Mouse (Mus musculus): ENCODE measurements around the gene Kcna4.

Kcna4 gene

DNA sequence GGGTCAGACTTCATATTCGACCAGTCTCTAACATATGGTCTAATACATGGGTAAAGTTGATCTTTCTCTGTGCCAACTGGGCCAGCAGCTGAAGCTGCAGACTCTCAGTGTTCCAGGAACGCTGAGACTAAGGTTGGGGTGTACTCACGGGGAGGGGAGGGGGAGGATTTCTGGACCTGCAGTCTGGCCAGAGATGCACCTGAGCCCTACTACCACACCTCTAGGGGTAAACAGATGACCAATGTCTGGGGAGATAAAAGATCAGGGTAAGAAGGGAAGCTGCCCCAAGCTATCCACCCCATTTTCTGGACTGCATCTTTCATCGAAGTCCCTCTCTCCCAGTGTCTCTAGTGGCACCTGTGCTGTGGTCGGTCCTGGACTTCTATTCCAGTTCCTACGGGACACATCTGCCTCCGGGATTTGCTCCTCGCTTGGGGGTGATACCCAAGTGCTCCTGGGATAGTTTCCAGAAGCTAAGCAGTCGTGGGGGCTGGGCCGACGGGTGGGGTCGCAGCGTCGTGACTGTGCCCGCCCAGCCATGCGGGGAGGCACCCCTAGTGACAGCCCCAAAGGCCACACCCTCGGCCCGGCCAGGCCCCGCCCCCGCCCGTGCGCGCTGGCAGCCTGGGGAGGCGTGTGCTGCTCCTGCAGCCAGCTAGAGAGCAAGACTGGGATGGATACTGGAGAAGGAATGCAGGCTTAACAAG is at the start of gene Kcna4:
Kcna4 (plus strand) TSS at position 650 of the 707 bp plus-strand sequence.
- DNase-seq, result no peak

- no peak for DNase-seq
These were observed 32.3 kb upstream of the Kcna4 start for GRCm38 (mm10) chr2:107258091-107258490.

GRCm38 (mm10) chr2:107266251-107266650 is 24.2 kb upstream of the Kcna4 start:
- DNase-seq, result no peak

GRCm38 (mm10) chr2:107270050-107270449 is 20.4 kb upstream of the Kcna4 start:
- DNase-seq, result no peak

DNA sequence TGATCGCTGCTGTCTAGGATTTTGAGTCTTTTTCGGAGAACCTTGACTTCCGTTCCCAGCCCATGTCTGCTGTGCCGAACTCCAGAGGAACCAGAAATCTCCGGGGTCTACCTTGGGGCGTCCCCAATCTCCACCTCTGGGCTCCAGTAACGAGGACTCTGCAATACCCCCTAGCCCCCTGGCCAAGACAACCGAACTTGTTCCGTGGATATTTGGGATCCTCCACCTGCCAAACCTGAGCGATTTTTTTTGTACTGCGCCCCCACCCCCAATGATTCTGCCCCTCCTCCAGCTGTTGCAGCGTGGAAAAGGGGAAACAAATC is 219 bp downstream of the Kcna4 start:
- DNase-seq, result no peak

GRCm38 (mm10) chr2:107291142-107291541 is 703 bp downstream of the Kcna4 start:
- no peak for DNase-seq

DNA sequence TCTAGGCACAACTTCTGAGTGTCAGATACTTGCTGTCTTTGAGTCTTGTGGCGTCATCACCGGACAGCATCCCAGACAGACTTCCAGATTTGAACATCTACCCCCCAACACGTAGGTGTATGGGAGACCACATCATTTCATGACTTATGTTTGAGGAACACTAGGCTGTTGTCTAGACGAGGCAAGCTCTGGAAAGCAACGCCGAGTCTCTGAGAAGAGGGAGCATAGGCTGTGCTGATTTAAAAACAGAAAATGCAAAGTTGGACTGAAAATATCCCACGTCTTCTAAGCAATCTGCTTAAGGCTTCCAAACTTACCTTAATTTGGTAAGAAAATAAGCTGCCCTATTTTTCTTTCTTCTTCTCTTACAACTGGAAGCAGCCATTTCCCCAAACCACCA is 4.1 kb downstream of the Kcna4 start:
- no peak for DNase-seq

- DNase-seq, result no peak
These were observed 11.4 kb downstream of the Kcna4 start for GRCm38 (mm10) chr2:107301886-107302285.

- DNase-seq, result no peak
These were observed 14.3 kb downstream of the Kcna4 start for GRCm38 (mm10) chr2:107304707-107305106.

DNA sequence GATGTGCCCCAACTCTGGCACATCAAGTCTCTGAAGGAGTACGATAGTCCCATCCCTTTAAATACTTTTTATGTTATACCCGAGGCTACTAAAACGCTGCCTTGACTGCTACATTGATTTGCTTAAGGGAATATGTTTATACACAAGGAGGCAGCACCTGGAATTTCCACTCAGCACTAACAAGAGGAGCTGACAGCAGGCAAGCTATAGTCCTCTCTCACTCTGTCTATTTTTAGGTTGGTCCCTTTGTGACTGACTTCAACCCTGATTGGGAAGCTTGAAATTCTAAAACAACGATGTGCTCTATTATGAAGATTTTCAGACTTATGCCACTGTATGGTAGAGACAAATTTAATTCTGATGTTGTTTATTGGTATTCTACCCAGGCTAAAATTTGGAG is 15.6 kb downstream of the Kcna4 start:
- DNase-seq, result no peak

- DNase-seq, result no peak
These were observed 28.2 kb downstream of the Kcna4 start for GRCm38 (mm10) chr2:107318636-107319035.

DNA sequence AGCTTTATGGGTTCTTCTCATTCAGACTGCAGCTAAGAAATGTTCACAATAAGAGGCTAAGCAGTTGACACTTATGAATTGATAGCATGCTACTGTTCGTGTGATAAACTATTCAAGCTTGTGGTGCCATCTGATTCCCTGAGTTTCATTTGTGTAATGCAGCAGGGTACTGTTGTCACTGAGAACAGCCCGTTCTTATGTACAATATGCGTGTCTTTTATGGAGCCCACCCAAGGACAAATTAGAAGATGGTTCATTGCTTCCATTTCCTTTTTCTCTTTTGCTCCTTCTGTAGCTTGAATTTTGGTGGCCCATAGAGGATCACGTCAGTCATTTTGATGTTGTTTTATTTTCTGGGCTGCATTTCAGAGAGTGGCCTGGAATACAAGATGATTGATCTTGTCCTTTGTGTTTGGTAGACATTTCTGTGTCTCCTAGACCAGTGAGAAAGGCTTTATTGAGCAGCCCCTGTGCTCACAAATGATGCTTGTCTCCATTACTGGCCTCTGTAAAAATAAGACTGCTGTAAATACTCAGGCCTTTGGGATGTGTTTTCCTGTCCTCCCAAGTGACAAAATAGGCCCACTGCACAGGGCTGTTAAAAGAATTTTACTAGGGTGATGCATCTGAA is 31.3 kb downstream of the Kcna4 start:
- no peak for DNase-seq

- DNase-seq, result no peak
These were observed 33.7 kb downstream of the Kcna4 start for GRCm38 (mm10) chr2:107324090-107324489.

DNA sequence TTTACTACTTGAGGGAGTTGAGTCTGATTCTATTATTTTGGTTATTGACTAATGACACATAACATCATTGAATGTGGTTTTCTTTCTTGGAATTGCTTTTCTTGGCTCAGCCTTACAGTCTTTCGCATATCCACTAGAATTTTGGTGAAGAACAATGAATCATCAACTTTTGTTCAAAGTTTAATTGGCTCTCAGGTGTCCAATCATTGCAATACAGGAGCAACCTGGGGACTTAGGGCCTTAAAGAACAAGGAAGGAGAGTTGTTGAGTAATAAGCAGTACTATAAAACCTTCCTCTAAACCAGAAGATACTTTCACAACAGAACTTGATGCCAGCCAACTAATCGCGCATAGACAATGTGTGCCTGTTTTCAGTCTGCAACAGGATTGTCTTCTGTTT is 36.8 kb downstream of the Kcna4 start:
- DNase-seq, result no peak

GRCm38 (mm10) chr2:107341291-107341690 is 50.9 kb downstream of the Kcna4 start:
- DNase-seq, result no peak

DNA sequence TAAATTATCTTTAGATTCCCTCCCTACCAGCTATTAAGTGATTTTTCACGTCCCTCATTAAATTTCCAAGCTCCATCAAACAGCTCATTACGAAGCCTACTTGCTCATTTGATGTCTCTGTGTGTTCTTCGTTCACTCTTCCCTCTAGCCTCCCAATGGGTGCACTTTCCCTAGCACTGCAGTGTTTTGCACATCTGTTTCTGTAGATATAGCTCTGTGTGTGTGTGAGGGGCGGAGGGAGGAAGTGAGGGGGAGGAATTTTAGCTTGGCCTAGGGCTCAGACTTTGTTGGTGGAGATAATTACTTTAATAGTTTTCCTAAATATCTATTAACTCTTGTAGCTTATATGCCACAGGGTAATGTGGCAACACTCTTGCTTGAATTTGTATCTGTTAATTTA is 54.4 kb downstream of the Kcna4 start:
- no peak for DNase-seq

- no peak for DNase-seq
These were observed 54.9 kb downstream of the Kcna4 start for GRCm38 (mm10) chr2:107345299-107345698.

Measured in kidney, adult 11 months (tissue).